Mouse (Mus musculus): ENCODE measurements around the gene Rcn3. TPM values are rescaled to one million over a fixed set of nuclear protein-coding genes. Genes with fewer than 3 reads are reported as not detected.
"Not testable (repeated sequence)": the region's sequence is repeated elsewhere in the genome, so short reads cannot be mapped to it uniquely, and the experiment has no call there.

Rcn3 gene
- total RNA-seq, 2 experiments from 2014 or later = 2.5 to 7.5 TPM

DNA sequence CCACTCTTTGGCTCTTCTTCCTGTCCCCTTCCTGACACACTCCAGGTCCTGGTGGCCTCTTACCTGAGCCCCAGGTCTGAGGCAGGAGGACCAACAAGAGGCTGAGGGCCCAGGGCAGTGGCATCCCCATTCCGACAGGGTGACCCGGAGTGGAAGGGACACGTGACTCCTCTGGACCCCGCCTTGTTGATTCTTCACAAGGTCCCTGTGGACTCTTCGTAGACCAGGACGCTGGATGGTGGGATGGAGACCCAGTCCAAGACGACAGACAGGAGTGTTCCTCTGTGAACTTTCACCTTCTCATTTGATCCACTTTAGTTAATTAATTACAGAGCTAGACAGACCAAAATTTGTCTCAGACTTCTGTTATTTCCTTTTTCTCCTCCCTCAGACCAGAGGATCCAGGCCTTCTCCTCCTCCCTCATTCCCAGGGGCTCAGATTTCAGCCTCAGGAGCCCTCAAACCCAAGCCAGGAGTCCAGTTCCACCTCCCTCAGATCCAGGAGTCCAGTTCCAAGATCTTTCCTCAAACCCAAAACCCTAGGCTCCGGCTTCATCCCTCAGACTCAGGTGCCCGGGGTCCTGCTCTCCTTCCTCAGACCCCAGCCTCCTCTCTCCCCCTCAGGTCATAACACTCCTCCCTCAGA, 11.0 kb upstream of the Rcn3 start:
- ATAC-seq (replicated peaks; ENCODE audit: low FRiP score, poor library complexity, severe bottlenecking) = no peak

DNA sequence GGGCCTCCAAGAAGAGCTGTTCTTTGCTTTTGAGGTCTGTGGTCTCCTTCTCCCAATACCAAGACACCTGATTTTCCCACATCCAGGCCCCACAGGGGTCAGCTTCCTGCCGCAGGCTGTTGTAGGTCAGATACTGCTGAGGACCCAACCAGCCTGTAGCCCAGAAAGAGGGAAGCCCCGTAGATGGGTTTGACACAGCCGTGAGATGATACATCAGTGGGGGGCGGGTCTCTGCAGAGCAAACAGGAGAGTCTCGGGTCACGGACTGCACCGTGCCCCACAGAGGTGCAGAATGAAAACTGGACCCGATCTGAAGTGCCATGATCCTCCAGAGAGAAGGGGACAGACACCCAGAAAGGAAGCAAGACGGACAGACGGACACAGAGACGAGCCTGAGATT, 10.4 kb upstream of the Rcn3 start:
- ATAC-seq (replicated peaks; ENCODE audit: low FRiP score, poor library complexity, severe bottlenecking) = no peak

DNA sequence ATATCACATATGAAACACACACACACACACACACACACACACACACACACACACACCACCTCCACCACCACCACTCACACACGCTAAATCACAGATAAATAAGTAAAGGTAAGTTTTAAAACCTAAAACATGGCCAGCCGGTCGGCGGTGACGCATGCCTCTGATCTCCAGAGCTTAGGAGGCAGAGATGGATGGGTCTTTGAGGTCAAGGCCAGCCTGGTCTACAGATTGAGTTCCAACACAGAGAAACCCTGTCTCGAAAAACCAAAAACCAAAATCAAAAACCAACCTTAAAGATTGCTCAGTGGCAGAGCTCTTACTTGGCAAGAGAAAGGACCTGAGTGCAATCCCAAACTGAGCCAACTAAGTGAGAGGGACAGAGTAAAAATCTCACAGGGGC, 8.0 kb upstream of the Rcn3 start:
- ATAC-seq (replicated peaks; ENCODE audit: low FRiP score, poor library complexity, severe bottlenecking) = no peak

- no peak for ATAC-seq (replicated peaks; ENCODE audit: low FRiP score, poor library complexity, severe bottlenecking)
Measured at GRCm38 (mm10) chr7:45098541-45099240, 6.7 kb upstream of the Rcn3 start.

DNA sequence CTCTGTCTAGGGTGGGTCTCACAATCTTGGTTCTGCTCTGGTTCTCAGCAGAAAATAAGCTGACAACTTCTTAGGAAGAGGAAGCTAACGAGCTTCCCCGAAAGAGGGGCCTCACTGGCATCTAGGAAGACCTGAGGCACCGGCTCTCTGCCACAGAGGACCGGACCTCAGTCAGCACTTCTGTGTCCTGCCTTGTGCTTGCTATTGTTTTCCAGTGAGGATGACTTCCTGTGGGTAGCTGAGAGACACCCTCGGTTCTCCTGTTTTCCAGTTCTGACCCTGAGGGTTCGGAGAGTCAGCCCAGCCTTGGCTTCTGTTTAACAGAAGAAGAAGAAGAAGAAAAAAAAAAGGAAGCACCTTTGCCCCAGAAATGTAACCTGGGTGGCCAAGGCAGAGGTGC, 5.5 kb upstream of the Rcn3 start:
- ATAC-seq (replicated peaks; ENCODE audit: low FRiP score, poor library complexity, severe bottlenecking) = no peak

DNA sequence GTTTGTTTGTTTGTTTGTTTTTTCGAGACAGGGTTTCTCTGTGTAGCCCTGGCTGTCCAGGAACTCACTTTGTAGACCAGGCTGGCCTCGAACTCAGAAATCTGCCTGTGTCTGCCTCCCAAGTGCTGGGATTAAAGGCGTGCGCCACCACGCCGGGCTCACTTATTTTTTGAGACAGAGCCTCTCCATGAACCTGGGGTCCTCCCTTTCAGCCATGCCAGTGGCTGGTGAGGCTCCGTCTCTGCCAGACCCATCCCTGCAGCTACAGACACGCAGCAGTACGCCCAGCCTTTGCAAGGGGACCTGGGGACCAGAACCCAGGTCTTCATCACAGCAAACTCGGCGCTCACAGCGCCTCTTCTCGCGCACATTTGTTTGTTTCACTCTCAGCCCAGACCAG, 3.9 kb upstream of the Rcn3 start:
- not testable (repeated sequence) for ATAC-seq (replicated peaks; ENCODE audit: low FRiP score, poor library complexity, severe bottlenecking)

DNA sequence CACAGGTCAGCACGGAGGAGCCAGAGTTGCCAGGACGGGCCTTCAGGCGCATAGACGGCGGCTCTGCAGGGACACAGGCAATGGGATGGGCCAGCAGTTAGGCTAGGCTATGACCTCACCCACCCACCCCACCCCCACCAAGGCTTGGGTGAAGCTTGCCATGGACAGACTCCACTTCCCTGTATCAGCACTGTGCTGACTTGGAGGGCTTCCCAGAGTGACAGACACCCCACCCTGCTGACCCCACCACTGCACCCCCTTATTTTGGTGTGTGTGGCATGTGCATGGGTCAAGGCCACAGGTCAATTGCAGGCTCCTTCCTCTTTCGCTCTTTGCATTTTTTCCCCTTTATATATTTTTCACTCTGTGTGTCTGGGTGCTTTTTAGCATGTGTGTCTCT, 3.3 kb upstream of the Rcn3 start:
- no peak for ATAC-seq (replicated peaks; ENCODE audit: low FRiP score, poor library complexity, severe bottlenecking)

GRCm38 (mm10) chr7:45094121-45094520, 2.1 kb upstream of the Rcn3 start:
- ATAC-seq (replicated peaks; ENCODE audit: low FRiP score, poor library complexity, severe bottlenecking) = no peak

- no peak for ATAC-seq (replicated peaks; ENCODE audit: low FRiP score, poor library complexity, severe bottlenecking)
Measured at GRCm38 (mm10) chr7:45093516-45093905, 1.5 kb upstream of the Rcn3 start.

DNA sequence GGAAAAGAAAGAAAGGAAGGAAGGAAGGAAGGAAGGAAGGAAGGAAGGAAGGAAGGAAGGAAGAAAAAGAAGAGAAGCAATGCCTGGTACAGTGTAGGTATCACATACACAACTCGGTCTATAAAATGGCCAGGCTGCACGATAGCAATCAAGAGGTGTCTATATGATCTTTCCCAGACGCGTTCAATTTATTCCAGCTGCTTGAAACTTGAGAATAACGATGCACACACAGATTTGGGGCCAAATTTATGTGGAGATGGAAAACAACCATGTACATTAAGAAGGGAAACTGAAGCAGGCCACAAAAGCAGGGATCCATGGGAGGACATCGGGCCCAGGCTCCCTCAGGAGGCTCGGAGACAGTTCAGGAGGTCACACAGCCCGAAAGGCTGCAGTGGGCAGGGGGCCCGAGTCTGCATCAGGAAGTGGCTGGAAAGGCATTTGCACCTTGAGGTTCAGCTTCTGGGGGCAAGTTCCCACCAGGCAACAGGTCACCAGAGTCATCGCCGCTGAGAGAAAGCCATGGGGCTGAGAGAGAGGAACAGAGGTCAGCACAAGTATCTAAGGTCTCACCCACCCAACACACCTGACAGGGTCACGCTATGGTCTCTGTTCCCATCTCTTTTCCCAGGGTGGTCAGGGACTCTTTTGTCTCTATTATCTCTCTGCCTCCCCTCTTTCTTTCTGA, 951 bp upstream of the Rcn3 start:
- ATAC-seq (replicated peaks; ENCODE audit: low FRiP score, poor library complexity, severe bottlenecking) = no peak

DNA sequence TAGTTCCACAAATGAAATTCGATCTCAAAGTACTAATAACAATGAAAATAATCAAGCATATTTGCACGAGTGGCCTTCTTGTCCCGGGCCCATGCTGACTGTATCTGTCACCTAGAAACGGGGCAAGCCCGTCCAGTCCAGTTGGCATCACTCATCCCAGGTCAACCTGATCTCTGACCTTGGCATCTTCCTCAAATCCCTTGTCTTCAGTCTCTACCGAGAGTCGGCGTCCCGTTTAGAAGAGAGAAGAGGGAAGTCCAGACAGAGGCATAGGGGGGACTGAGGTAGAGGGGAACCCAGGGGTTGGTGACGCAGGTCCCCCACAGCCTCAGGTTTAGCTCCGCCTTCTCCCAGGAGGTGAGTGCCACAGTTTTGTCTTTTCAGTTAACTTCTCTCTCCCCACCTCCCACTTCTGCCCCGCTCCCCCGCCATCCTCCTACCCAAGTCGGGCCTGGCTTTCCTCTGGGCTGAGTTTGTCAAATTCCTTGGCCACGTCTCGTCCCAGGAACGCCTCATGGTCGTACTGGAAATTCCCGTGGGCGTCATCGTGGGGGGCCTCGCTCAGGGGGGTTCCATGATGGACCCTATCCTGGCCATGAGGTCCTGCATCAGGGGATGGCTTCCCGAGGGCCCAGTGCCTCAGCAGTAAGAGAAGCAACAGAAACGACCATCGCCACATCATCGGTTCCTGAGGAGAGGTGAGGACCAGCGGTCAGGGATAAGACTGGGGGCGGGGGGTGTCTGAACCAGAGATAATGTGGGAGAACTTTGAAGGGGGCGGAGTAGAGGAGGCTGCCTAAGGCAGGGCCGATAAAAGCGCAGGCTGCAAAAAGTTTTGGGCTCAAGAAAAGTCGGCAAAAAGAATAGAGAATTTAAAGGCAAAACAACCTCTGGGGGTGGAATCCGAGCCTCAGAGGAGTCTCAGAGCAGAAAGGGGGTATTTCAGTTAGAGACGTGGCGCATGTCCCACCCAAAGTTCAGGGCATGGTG, 725 bp downstream of the Rcn3 start:
- no peak for ATAC-seq (replicated peaks; ENCODE audit: low FRiP score, poor library complexity, severe bottlenecking)

- 0 out of 2 replicates have a peak, but pooled peaks have one; percentile 35 for ATAC-seq (replicated peaks; ENCODE audit: low FRiP score, poor library complexity, severe bottlenecking)
Measured at GRCm38 (mm10) chr7:45090251-45090977, 1.6 kb downstream of the Rcn3 start.

GRCm38 (mm10) chr7:45088597-45088996, 3.4 kb downstream of the Rcn3 start:
- no peak for ATAC-seq (replicated peaks; ENCODE audit: low FRiP score, poor library complexity, severe bottlenecking)

DNA sequence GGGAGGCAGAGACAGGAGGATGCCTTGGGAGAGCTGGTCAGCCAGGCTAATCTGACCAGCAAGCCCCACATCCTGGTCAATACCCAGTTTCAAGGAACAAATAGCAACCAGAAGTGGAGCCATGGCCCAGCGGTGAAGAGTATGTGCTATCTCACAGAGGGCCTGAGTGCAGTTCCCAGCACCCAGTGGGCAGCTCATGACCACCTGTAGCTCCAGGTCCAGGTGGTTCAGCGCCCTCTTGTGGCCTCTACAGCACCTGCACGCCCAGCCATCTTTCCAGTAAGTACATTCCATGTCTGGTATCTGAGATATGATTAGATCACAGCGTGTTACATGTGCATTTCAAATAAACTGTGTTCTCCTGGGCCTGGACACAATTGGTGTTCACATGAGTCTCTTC, 5.9 kb downstream of the Rcn3 start:
- no peak for ATAC-seq (replicated peaks; ENCODE audit: low FRiP score, poor library complexity, severe bottlenecking)

DNA sequence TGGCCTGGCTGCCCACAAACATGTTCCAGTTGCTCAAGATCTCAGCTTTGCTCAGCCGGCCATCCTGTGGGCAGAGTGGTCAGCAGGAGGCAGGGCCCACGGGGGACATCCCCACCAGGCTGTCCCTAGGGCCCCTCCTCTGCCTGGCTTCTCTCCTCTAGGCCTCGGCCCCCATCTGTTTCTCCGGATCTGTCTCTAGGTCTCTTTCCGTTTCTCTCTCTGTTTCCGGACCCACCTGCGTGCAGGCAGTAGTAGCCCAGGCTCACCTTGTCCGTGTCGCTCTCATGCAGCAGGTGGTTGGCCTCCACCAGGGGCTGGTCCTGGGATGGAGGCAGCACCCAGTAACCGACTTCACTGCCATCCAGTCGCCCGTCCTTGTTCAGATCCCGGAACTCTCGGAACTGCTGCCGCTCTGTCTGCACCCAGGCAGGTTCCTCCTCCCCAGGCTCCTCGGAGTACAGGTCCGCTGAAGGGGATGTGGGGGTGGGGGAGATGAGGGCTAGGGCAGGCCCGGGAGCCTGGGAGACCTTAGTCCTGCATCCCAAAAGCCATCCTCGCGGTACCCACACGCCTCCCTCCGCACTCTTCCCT, 8.6 kb downstream of the Rcn3 start:
- ATAC-seq (replicated peaks; ENCODE audit: low FRiP score, poor library complexity, severe bottlenecking) = no peak

GRCm38 (mm10) chr7:45082401-45083299, 9.4 kb downstream of the Rcn3 start:
- ATAC-seq (replicated peaks; ENCODE audit: low FRiP score, poor library complexity, severe bottlenecking) = no peak

- ATAC-seq (replicated peaks; ENCODE audit: low FRiP score, poor library complexity, severe bottlenecking) = no peak
Measured at GRCm38 (mm10) chr7:45081016-45081415, 11.0 kb downstream of the Rcn3 start.

GRCm38 (mm10) chr7:45079856-45080255, 12.2 kb downstream of the Rcn3 start:
- peak; percentile 79 for ATAC-seq (replicated peaks; ENCODE audit: low FRiP score, poor library complexity, severe bottlenecking)

Data from erythroblast, adult 5-6 weeks (primary cell).